Mouse (Mus musculus): Measurements from ENCODE around the gene Cacna1e. TPM values are rescaled to one million over a fixed set of nuclear protein-coding genes. Genes with fewer than 3 reads are reported as not detected.

Gene Cacna1e
- total and polyA plus RNA-seq, 3 experiments, result 0.22 TPM; not detected in 2

- no peak for ATAC-seq (ENCODE audit: extremely low read depth, insufficient number of reproducible peaks, low FRiP score, poor library complexity, severe bottlenecking)
- no peaks in the 10 kb centered on the region for H3K4me1 ChIP-seq (ENCODE audit: insufficient read depth, low read depth, low read length)
- no peak for DNase-seq (ENCODE audit: low spot score)
- H3K9me3 ChIP-seq (replicated peaks), result peaks cover 7% of the 10 kb centered on the region; the same call in 1 of the 2 replicates
- no peak overlapping the region for H3K4me3 ChIP-seq (ENCODE audit: low read depth, low read length)
- TF ChIP-seq TAL1 (conservative IDR thresholded peaks at IDR 0.05; ENCODE audit: low read depth, low read length) (no peak), GATA1 (IDR thresholded peaks at IDR 0.05; ENCODE audit: borderline replicate concordance, low read length) (no peak), POLR2AphosphoS5 (IDR thresholded peaks at IDR 0.05; ENCODE audit: insufficient replicate concordance, low read depth, low read length) (no peak), CTCF (IDR thresholded peaks at IDR 0.05; ENCODE audit: low read depth, low read length) (no peak), GATA2 (IDR thresholded peaks at IDR 0.05; ENCODE audit: borderline replicate concordance, low read depth, low read length) (no peak)
- no peaks in the 10 kb centered on the region for H3K27me3 ChIP-seq (ENCODE audit: insufficient read depth, low read length)
- no peaks in the 10 kb centered on the region for H3K36me3 ChIP-seq (replicated peaks)
Observed at GRCm38 (mm10) chr1:154831269-154832167, 52.8 kb downstream of the Cacna1e start.

GRCm38 (mm10) chr1:154830051-154830450 lies 54.2 kb downstream of the Cacna1e start:
- ATAC-seq (ENCODE audit: extremely low read depth, insufficient number of reproducible peaks, low FRiP score, poor library complexity, severe bottlenecking), result no peak
- Histone ChIP-seq H3K36me3 (replicated peaks) (no peaks in the 10 kb centered on the region), H3K9me3 (replicated peaks) (peaks cover 5% of the 10 kb centered on the region; the same call in 1 of the 2 replicates), H3K27me3 (ENCODE audit: insufficient read depth, low read length) (no peaks in the 10 kb centered on the region), H3K4me1 (ENCODE audit: insufficient read depth, low read depth, low read length) (no peaks in the 10 kb centered on the region), H3K4me3 (ENCODE audit: low read depth, low read length) (no peak overlapping the region)
- no peak for DNase-seq (ENCODE audit: low spot score)
- TF ChIP-seq TAL1 (conservative IDR thresholded peaks at IDR 0.05; ENCODE audit: low read depth, low read length), result no peak
- TF ChIP-seq GATA1 (IDR thresholded peaks at IDR 0.05; ENCODE audit: borderline replicate concordance, low read length), result no peak
- TF ChIP-seq POLR2AphosphoS5 (IDR thresholded peaks at IDR 0.05; ENCODE audit: insufficient replicate concordance, low read depth, low read length), result no peak
- TF ChIP-seq CTCF (IDR thresholded peaks at IDR 0.05; ENCODE audit: low read depth, low read length), result no peak
- TF ChIP-seq GATA2 (IDR thresholded peaks at IDR 0.05; ENCODE audit: borderline replicate concordance, low read depth, low read length), result no peak

- Histone ChIP-seq H3K27me3 (ENCODE audit: insufficient read depth, low read length) (no peaks in the 10 kb centered on the region), H3K4me1 (ENCODE audit: insufficient read depth, low read depth, low read length) (no peaks in the 10 kb centered on the region), H3K4me3 (ENCODE audit: low read depth, low read length) (no peak overlapping the region), H3K9me3 (replicated peaks) (peaks cover 7% of the 10 kb centered on the region), H3K36me3 (replicated peaks) (no peaks in the 10 kb centered on the region)
- no peak for DNase-seq (ENCODE audit: low spot score)
- no peak for ATAC-seq (ENCODE audit: extremely low read depth, insufficient number of reproducible peaks, low FRiP score, poor library complexity, severe bottlenecking)
- TF ChIP-seq TAL1 (conservative IDR thresholded peaks at IDR 0.05; ENCODE audit: low read depth, low read length) (no peak), POLR2AphosphoS5 (IDR thresholded peaks at IDR 0.05; ENCODE audit: insufficient replicate concordance, low read depth, low read length) (no peak), GATA1 (IDR thresholded peaks at IDR 0.05; ENCODE audit: borderline replicate concordance, low read length) (no peak), CTCF (IDR thresholded peaks at IDR 0.05; ENCODE audit: low read depth, low read length) (no peak), GATA2 (IDR thresholded peaks at IDR 0.05; ENCODE audit: borderline replicate concordance, low read depth, low read length) (no peak)
Observed at GRCm38 (mm10) chr1:154823098-154823497, 61.2 kb downstream of the Cacna1e start.

- Histone ChIP-seq H3K4me1 (ENCODE audit: insufficient read depth, low read depth, low read length) (no peaks in the 10 kb centered on the region), H3K9me3 (replicated peaks) (peaks cover 13% of the 10 kb centered on the region), H3K27me3 (ENCODE audit: insufficient read depth, low read length) (no peaks in the 10 kb centered on the region), H3K4me3 (ENCODE audit: low read depth, low read length) (no peak overlapping the region), H3K36me3 (replicated peaks) (no peaks in the 10 kb centered on the region)
- no peak for TF ChIP-seq GATA2 (IDR thresholded peaks at IDR 0.05; ENCODE audit: borderline replicate concordance, low read depth, low read length)
- TF ChIP-seq POLR2AphosphoS5 (IDR thresholded peaks at IDR 0.05; ENCODE audit: insufficient replicate concordance, low read depth, low read length), result no peak
- TF ChIP-seq CTCF (IDR thresholded peaks at IDR 0.05; ENCODE audit: low read depth, low read length), result no peak
- no peak for TF ChIP-seq TAL1 (conservative IDR thresholded peaks at IDR 0.05; ENCODE audit: low read depth, low read length)
- TF ChIP-seq GATA1 (IDR thresholded peaks at IDR 0.05; ENCODE audit: borderline replicate concordance, low read length), result no peak
- no peak for ATAC-seq (ENCODE audit: extremely low read depth, insufficient number of reproducible peaks, low FRiP score, poor library complexity, severe bottlenecking)
- no peak for DNase-seq (ENCODE audit: low spot score)
Observed at GRCm38 (mm10) chr1:154820422-154820821, 63.9 kb downstream of the Cacna1e start.

DNA sequence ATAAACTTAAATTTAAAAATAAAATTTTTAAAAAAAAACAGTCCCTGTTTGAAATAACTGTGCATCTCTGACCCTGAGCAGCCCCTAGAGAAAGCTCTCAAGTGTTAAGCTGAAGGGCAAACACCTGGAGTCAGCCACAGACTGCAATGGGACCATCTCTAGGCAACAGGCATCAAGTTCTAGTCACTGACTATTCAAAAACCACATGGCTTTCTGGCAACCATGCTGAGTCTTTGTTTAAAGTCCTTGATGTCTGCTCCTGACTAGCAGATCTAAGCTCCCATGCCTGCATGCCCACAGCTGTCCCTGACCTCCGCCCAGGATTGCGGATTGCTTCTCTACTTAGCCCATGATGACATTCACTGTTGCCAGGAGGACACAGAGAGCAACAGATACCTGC lies 64.3 kb downstream of the Cacna1e start:
- Histone ChIP-seq H3K4me3 (ENCODE audit: low read depth, low read length) (no peak overlapping the region), H3K27me3 (ENCODE audit: insufficient read depth, low read length) (no peaks in the 10 kb centered on the region), H3K36me3 (replicated peaks) (no peaks in the 10 kb centered on the region), H3K4me1 (ENCODE audit: insufficient read depth, low read depth, low read length) (no peaks in the 10 kb centered on the region), H3K9me3 (replicated peaks) (peaks cover 12% of the 10 kb centered on the region)
- TF ChIP-seq GATA2 (IDR thresholded peaks at IDR 0.05; ENCODE audit: borderline replicate concordance, low read depth, low read length) (no peak), GATA1 (IDR thresholded peaks at IDR 0.05; ENCODE audit: borderline replicate concordance, low read length) (no peak), POLR2AphosphoS5 (IDR thresholded peaks at IDR 0.05; ENCODE audit: insufficient replicate concordance, low read depth, low read length) (no peak), TAL1 (conservative IDR thresholded peaks at IDR 0.05; ENCODE audit: low read depth, low read length) (no peak), CTCF (IDR thresholded peaks at IDR 0.05; ENCODE audit: low read depth, low read length) (no peak)
- ATAC-seq (ENCODE audit: extremely low read depth, insufficient number of reproducible peaks, low FRiP score, poor library complexity, severe bottlenecking) (no peak), DNase-seq (ENCODE audit: low spot score) (no peak)

DNA sequence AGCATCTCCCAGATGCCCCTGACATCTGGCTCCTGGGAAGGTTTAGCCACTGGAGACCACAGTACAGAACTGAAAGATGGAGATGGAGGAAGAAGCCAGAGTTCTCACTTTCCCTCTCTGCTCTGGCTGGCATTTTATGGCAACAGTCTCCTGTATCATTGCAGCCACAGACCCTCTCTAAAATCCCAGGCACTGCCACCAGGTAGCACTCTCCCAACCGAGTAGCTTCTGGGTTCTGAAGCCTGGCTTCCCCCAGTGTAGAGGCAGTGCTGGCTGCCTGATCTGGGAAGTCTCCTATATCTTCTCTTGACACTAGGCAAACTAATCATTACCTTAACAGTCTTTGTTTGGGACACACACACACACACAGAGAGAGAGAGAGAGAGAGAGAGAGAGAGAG lies 65.6 kb downstream of the Cacna1e start:
- no peak for ATAC-seq (ENCODE audit: extremely low read depth, insufficient number of reproducible peaks, low FRiP score, poor library complexity, severe bottlenecking)
- TF ChIP-seq GATA2 (IDR thresholded peaks at IDR 0.05; ENCODE audit: borderline replicate concordance, low read depth, low read length) (no peak), CTCF (IDR thresholded peaks at IDR 0.05; ENCODE audit: low read depth, low read length) (no peak), TAL1 (conservative IDR thresholded peaks at IDR 0.05; ENCODE audit: low read depth, low read length) (no peak)
- no peak for DNase-seq (ENCODE audit: low spot score)
- Histone ChIP-seq H3K27me3 (ENCODE audit: insufficient read depth, low read length) (no peaks in the 10 kb centered on the region), H3K36me3 (replicated peaks) (no peaks in the 10 kb centered on the region), H3K4me1 (ENCODE audit: insufficient read depth, low read depth, low read length) (no peaks in the 10 kb centered on the region), H3K4me3 (ENCODE audit: low read depth, low read length) (no peak overlapping the region), H3K9me3 (replicated peaks) (peaks cover 10% of the 10 kb centered on the region; the same call in 1 of the 2 replicates)
